Mouse (Mus musculus) neural tube, embryonic 13.5 days (tissue): Measurements from ENCODE around the gene Spats1. TPM values are rescaled to one million over a fixed set of nuclear protein-coding genes. Genes with fewer than 3 reads are reported as not detected.
A peak's percentile ranks its signal among the peaks of the same experiment; 100 is the strongest.
"Not testable (repeated sequence)": the region's sequence is repeated elsewhere in the genome, so short reads cannot be mapped to it uniquely, and the experiment has no call there.

Source experiments
- ATAC-seq: fragments of 200-750 bp; cut with Nextera tagmentation; 2 replicates; pipeline ENCODE4 v1.8.0; 2017; ENCODE audit warnings: low read depth, mild to moderate bottlenecking, moderate TSS enrichment, moderate library complexity
- H3K27ac ChIP-seq: fragments of 300-500 bp; sonication (generic); replicated peaks from 2 replicates; pipeline ENCODE4 v1.5.1; 2015; ENCODE audit warnings: moderate library complexity, mild to moderate bottlenecking, inconsistent platforms
- H3K27me3 ChIP-seq: fragments of 300-500 bp; sonication (generic); 2 replicates; pipeline ENCODE4 v1.6.1; 2015; ENCODE audit warnings: mild to moderate bottlenecking, inconsistent platforms
- H3K36me3 ChIP-seq: fragments of 300-500 bp; sonication (generic); 2 replicates; pipeline ENCODE4 v1.6.1; 2015; ENCODE audit warnings: mild to moderate bottlenecking, inconsistent platforms
- H3K4me1 ChIP-seq: fragments of 300-500 bp; sonication (generic); replicated peaks from 2 replicates; pipeline ENCODE4 v1.6.1; 2015; ENCODE audit warnings: inconsistent platforms
- H3K4me2 ChIP-seq: fragments of 300-500 bp; sonication (generic); 2 replicates; pipeline ENCODE4 v1.6.1; 2015; ENCODE audit warnings: inconsistent platforms, mild to moderate bottlenecking, moderate library complexity
- H3K4me3 ChIP-seq: fragments of 300-500 bp; sonication (generic); 2 replicates; pipeline ENCODE4 v1.5.1; 2015; ENCODE audit warnings: mild to moderate bottlenecking, inconsistent platforms
- H3K9ac ChIP-seq: fragments of 300-500 bp; sonication (generic); 2 replicates; pipeline ENCODE4 v1.6.1; 2015; ENCODE audit warnings: moderate library complexity, mild to moderate bottlenecking, inconsistent platforms
- H3K9me3 ChIP-seq: fragments of 300-500 bp; sonication (generic); 2 replicates; pipeline ENCODE4 v1.6.1; 2016; ENCODE audit warnings: inconsistent platforms
- WGBS: fragments of 180-500 bp; shearing (Covaris S2); methylation state at CpG from one replicate; pipeline ENCODE4 v1.1.7; 2015; 5-methylcytosine and 5-hydroxymethylcytosine counted together
- polyA plus RNA-seq: library from polyadenylated mRNA; unstranded; fragments of >200 nt; fragmentation: Nextera tagmentation; extraction: Ambion mirVana; gene quantifications from 2 replicates; pipeline ENCODE4 v1.2.1, GENCODE M21; 2015

The Spats1 gene
- polyA plus RNA-seq, 1 experiment from 2014 or later: 1.5 TPM

DNA sequence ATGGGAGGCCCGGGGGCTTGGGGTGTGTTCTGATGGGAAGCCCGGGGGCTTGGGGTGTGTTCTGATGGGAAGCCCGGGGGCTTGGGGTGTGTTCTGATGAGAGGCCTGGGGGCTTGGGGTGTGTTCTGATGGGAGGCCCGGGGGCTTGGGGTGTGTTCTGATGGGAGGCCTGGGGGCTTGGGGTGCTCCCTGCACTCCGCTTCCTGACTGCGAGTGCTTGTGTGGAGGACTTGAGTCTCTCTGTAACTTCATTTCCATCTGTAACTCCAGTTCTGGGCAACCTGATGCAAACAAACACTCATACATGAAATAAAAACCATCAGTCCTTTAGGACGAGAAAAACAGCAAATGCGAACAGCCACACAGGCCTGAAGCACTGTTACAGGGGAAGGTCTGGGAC, 16.2 kb downstream of the Spats1 start:
- Histone ChIP-seq H3K9me3 (no peaks in the 10 kb centered on the region), H3K36me3 (no peaks in the 10 kb centered on the region), H3K27me3 (no peaks in the 10 kb centered on the region), H3K4me1 (peaks cover 14% of the 10 kb centered on the region), H3K4me3 (no peak overlapping the region), H3K27ac (no peak overlapping the region), H3K9ac (no peak overlapping the region), H3K4me2 (no peak overlapping the region)
- no peak for ATAC-seq
- WGBS: 91% methylated on average over 8 of the region's 8 CpGs

DNA sequence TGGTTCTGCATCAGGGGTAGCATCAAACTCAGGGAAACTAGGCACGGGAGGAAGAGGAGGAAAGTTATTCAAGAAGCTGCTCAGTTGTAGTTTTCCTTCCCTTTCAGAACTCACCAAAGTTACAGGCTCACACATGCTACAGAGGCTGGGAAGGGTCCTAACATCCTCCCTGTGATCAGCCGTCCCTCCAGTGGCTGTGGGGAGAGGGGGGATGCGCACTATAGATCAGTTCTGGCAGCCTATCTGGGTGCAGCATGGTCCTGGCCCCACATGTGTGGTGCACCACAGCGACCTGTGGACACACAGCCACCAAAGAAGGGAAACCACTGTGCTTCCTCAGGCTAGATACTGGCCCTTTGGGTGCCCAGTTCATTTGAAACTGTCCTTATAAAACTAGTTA, 16.7 kb downstream of the Spats1 start:
- H3K4me1 ChIP-seq: peaks cover 14% of the 10 kb centered on the region
- no peaks in the 10 kb centered on the region for H3K9me3 ChIP-seq
- H3K9ac ChIP-seq: no peak overlapping the region
- no peaks in the 10 kb centered on the region for H3K36me3 ChIP-seq
- ATAC-seq: no peak
- no peaks in the 10 kb centered on the region for H3K27me3 ChIP-seq
- no peak overlapping the region for H3K4me3 ChIP-seq
- H3K4me2 ChIP-seq: no peak overlapping the region
- H3K27ac ChIP-seq: no peak overlapping the region
- 88% methylated on average over 4 of the region's 4 CpGs for WGBS

DNA sequence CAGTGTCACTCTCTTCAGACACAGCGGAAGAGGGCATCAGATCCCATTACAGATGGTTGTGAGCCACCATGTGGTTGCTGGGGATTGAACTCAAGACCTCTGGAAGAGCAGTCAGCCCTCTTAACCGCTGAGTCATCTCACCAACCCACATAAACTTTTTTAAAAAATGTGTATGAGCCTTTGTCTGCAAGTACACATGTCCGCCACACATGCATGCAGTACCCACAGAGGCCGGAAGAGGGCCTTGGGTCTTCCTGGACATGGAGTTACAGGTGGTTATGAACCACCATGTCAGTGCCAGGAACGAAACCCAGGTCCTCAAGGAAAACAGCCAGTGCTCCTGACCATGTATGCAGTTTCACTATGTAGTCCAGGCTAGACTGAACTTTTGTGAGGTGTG, 17.7 kb downstream of the Spats1 start:
- Histone ChIP-seq H3K4me1 (peaks cover 14% of the 10 kb centered on the region), H3K36me3 (no peaks in the 10 kb centered on the region), H3K4me2 (no peak overlapping the region), H3K4me3 (no peak overlapping the region), H3K9ac (no peak overlapping the region), H3K27me3 (no peaks in the 10 kb centered on the region), H3K9me3 (no peaks in the 10 kb centered on the region), H3K27ac (no peak overlapping the region; the same call in 1 of the 2 replicates)
- no peak for ATAC-seq
- 92% methylated on average over 5 of the region's 5 CpGs for WGBS

DNA sequence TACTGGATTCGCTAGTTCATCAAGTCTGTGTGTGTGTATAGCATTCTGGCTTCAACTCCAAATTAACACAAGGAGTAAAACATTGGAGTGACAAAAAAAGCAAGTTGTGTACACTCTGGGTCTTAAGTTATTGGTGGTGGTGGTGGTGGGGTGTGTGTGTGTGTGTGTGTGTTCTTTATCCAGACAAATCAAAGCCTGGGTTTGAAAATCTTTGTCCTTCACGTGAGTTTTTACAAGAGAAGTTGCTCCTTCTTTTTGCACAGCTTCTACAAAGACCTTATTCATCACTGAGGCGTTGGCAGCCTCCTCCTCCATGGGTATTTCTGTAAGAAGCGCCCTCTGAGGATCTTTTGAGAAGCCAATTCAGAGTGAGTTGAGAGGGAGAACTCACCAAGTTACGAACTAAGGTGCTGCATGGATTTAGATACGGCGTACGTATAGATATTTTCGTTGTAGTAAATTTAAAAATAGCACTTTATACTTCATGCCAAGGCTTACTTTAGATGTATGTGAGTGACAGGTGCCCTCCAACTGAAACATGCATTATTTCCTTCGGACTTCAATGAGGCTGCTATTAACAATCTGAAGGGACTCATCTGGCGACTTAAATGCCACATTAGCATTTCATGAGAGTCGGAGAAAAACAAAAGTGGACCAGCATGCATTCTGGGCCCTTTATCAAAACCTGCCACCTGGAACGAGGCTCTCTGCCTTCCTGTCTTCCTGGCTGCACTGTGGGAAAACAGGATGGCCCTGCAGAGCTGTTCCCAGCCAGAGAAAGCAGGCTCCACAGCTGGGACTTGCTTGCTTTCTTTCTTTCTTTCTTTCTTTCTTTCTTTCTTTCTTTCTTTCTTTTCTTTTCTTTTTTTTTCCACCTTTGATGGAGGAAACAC, 18.7 kb downstream of the Spats1 start:
- H3K4me1 ChIP-seq: peaks cover 14% of the 10 kb centered on the region
- 0 out of 2 replicates have a peak, but pooled peaks have one; percentile 43 for ATAC-seq
- H3K9me3 ChIP-seq: no peaks in the 10 kb centered on the region
- no peak overlapping the region for H3K4me3 ChIP-seq
- no peaks in the 10 kb centered on the region for H3K36me3 ChIP-seq
- no peaks in the 10 kb centered on the region for H3K27me3 ChIP-seq
- peak overlapping the region; percentile 72 for H3K27ac ChIP-seq
- 40% methylated on average over 13 of the region's 13 CpGs for WGBS
- H3K9ac ChIP-seq: 0 out of 2 replicates have a peak overlapping the region, but pooled peaks have one; percentile 27
- H3K4me2 ChIP-seq: 0 out of 2 replicates have a peak overlapping the region, but pooled peaks have one; percentile 9

DNA sequence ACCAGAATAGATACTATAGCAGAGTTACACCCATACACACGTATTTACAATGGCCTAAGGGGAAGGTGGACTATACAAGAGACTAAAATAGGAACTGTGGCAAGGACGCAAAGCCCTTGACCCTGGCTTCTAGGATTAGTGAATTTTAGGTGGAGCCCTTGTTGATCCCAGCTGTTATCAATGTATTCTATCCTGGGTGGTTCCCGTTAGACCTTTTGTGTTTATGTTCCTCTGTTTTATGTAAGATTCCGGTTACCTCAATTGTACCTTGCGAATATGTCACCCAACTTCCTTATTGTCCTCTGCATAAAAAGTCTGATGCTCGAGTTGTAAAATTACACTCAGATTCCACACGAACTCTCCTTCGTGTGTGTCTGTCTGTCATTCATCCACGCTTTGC, 19.4 kb downstream of the Spats1 start:
- H3K27me3 ChIP-seq, H3K4me2 ChIP-seq, H3K36me3 ChIP-seq, ATAC-seq, H3K27ac ChIP-seq, H3K9me3 ChIP-seq, H3K4me3 ChIP-seq, H3K9ac ChIP-seq: not testable (repeated sequence)
- H3K4me1 ChIP-seq: peaks cover 14% of the 10 kb centered on the region
- 89% methylated on average over 8 of the region's 9 CpGs for WGBS

DNA sequence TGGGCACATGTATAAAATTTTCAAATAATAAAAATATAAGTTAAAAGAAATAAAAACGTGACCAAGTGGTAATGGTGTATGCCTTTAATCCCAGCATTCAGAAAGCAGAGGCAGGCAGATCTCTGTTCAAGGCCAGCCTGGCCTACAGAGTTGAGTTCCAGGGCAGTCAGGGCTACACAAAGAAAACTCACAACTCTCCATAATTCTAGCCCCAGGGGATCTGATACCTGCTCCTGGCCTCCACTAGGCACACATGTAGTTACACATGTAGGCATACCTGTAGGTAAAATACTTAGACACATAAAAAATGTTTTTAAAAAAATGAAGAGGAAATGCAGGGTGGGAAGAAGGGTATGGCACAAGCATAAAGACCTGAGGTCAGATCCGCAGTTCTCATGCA, 20.4 kb downstream of the Spats1 start:
- no peak for ATAC-seq
- WGBS: 87% methylated on average over 2 of the region's 2 CpGs
- H3K4me1 ChIP-seq: peaks cover 14% of the 10 kb centered on the region
- H3K27ac ChIP-seq: no peak overlapping the region
- H3K27me3 ChIP-seq: no peaks in the 10 kb centered on the region
- H3K36me3 ChIP-seq: no peaks in the 10 kb centered on the region
- no peaks in the 10 kb centered on the region for H3K9me3 ChIP-seq
- no peak overlapping the region for H3K4me3 ChIP-seq
- no peak overlapping the region for H3K9ac ChIP-seq
- H3K4me2 ChIP-seq: no peak overlapping the region

DNA sequence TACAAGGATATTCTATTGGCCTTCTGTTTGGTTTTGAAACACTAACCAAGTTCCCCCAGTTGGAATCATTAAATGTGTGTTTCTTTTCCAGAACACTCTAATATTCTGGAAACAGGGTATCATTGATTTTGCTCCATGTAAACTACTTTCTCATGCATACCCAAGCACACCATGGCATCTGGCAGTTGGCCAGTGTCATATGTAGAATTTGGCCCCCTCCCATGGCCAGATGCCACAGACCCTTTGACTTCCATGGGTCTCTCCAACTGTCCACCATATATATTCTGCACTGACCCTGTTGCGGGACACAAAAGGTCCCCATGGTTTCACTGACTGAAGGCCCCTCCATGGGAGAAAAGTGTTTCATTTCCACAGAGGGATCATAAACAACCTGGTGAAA, 22.9 kb downstream of the Spats1 start:
- Histone ChIP-seq H3K9me3 (no peaks in the 10 kb centered on the region), H3K27ac (no peak overlapping the region), H3K36me3 (no peaks in the 10 kb centered on the region), H3K9ac (no peak overlapping the region), H3K4me2 (no peak overlapping the region), H3K4me1 (peaks cover 11% of the 10 kb centered on the region), H3K27me3 (no peaks in the 10 kb centered on the region), H3K4me3 (no peak overlapping the region)
- WGBS: 92% methylated on average over 1 of the region's 1 CpGs
- ATAC-seq: no peak

DNA sequence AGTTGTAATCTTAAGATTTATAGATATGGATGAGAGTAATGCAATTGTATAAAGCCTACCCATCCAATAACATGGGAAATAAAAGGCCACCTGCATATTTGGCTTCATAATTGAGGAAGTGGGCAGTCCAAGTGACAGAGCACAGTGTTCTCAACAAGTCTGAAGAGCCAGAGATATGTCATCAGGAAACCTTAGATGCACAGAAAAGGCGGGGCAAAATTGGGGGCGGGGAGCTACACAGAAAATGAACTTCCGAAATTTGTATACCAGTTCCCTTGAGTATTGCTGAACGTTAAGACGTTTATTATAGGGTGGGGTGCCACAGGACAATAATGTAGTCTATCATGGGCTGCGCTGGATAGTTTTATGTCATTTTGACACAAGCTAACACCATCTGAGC, 25.1 kb downstream of the Spats1 start:
- Histone ChIP-seq H3K4me1 (no peaks in the 10 kb centered on the region), H3K27ac (no peak overlapping the region), H3K9ac (no peak overlapping the region; the same call in 1 of the 2 replicates), H3K27me3 (no peaks in the 10 kb centered on the region), H3K9me3 (no peaks in the 10 kb centered on the region), H3K4me2 (no peak overlapping the region), H3K4me3 (no peak overlapping the region), H3K36me3 (no peaks in the 10 kb centered on the region)
- WGBS: 94% methylated on average over 6 of the region's 6 CpGs
- ATAC-seq: no peak

DNA sequence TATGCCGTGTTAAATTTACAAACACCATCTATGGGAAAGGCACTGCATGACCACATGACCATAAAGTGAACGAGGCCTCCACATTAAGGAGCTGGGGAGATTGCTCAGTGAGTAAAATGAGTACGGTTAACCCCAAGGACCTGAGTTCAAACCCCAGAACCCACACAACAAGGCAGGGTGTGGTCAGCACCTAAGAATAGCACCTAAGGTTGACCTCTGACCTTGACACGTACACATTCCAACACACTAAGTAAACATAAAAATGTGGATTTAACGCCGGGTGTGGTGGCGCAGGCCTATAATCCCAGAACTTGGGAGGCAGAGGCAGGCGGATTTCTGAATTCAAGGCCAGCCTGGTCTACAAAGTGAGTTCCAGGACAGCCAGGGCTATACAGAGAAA, 25.6 kb downstream of the Spats1 start:
- no peaks in the 10 kb centered on the region for H3K36me3 ChIP-seq
- no peaks in the 10 kb centered on the region for H3K27me3 ChIP-seq
- 93% methylated on average over 8 of the region's 8 CpGs for WGBS
- H3K4me1 ChIP-seq: no peaks in the 10 kb centered on the region
- H3K9me3 ChIP-seq: no peaks in the 10 kb centered on the region
- no peak for ATAC-seq
- H3K4me2 ChIP-seq: no peak overlapping the region
- no peak overlapping the region for H3K27ac ChIP-seq
- H3K9ac ChIP-seq: no peak overlapping the region
- H3K4me3 ChIP-seq: no peak overlapping the region

DNA sequence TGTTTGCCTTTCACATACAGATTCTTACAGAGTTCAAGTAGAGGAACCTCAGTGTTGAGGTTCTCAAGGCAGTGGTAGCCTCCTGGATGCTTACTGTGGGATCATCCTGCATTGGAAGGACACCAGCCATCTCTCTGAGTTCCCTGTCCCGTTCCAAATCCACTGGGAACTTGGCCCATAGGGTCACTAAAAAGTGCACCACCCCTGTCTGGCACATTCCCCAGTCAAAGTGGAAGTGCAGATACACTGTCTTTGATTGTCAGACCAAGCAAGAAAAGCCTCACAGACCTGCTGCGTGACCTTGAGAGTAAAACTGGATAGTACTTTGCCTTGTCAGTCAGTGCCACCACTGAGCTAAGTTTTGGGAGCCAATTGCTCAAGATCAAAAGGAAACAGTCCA, 28.2 kb downstream of the Spats1 start:
- no peaks in the 10 kb centered on the region for H3K4me1 ChIP-seq
- ATAC-seq: no peak
- peaks cover 6% of the 10 kb centered on the region; the same call in 1 of the 2 replicates for H3K36me3 ChIP-seq
- H3K4me2 ChIP-seq: no peak overlapping the region
- no peaks in the 10 kb centered on the region for H3K27me3 ChIP-seq
- 91% methylated on average over 2 of the region's 2 CpGs for WGBS
- H3K4me3 ChIP-seq: no peak overlapping the region
- no peaks in the 10 kb centered on the region for H3K9me3 ChIP-seq
- no peak overlapping the region for H3K27ac ChIP-seq
- H3K9ac ChIP-seq: no peak overlapping the region

DNA sequence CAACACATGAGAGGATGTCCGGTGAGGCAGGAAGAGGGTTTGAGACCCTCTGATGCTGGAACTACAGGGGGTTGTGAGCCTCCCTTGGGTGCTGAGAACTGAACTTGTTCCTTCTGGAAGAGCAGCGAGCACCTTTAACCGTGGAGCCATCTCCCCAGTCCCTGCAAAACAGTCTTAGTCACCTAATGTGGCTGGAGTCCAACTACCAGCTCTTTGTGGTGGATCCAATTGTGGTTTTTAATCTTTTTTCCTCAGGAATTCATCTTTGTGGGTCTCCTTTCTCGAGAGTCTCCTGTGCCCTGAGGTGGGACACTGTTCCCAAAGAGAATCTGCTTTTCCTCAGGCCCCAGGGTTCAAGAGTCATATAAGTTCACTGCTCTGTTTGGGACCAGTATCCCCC, 29.3 kb downstream of the Spats1 start:
- Histone ChIP-seq H3K27ac (no peak overlapping the region), H3K9me3 (no peaks in the 10 kb centered on the region), H3K27me3 (no peaks in the 10 kb centered on the region), H3K4me2 (no peak overlapping the region), H3K4me3 (no peak overlapping the region), H3K4me1 (no peaks in the 10 kb centered on the region), H3K36me3 (peaks cover 8% of the 10 kb centered on the region), H3K9ac (no peak overlapping the region)
- ATAC-seq: no peak
- 85% methylated on average over 4 of the region's 4 CpGs for WGBS

DNA sequence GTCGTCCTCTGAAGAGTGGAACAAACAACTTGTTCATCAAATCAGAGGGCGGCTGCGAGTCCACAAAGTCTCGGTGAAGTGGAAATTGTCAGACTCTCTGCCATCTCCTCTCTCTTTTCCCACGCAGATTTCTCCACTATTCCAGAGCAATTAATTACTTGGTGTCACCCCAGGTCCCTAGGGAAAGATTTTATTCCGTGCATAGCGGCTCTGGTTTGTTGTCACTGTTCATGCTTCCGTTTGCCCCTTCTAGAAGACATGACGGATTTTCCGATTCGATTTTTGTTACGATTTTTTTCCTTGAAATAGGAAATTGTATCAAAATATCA, 41.0 kb downstream of the Spats1 start:
- peaks cover 29% of the 10 kb centered on the region for H3K4me1 ChIP-seq
- H3K4me2 ChIP-seq: peak overlapping the region; percentile 94
- peak overlapping the region; percentile 89 for H3K9ac ChIP-seq
- 7% methylated on average over 12 of the region's 12 CpGs for WGBS
- peaks cover 17% of the 10 kb centered on the region for H3K36me3 ChIP-seq
- no peaks in the 10 kb centered on the region for H3K9me3 ChIP-seq
- ATAC-seq: no peak
- H3K4me3 ChIP-seq: peak overlapping the region; percentile 89
- peak overlapping the region; percentile 94 for H3K27ac ChIP-seq
- H3K27me3 ChIP-seq: no peaks in the 10 kb centered on the region
